17 mouse cellular contexts compared by ENCODE assay signal in genomic region chr17:10936698-10937097, GRCm38 (mm10).
A peak's percentile ranks its signal among the peaks of the same experiment; 100 is the strongest.
DNase-seq lines count a peak whose midpoint lies in the region; TF ChIP-seq lines count a peak whose summit lies in the region.
"Had no signal": no experiment of that assay in that cellular context is flagged by ENCODE, and none has a peak within 500 bp of the region (broad histone marks: within the 10 kb centered on the region; RNA-seq: fewer than 3 reads in every experiment).

No protein-coding gene starts in this region.

- TF ChIP-seq RAD21 in MEL (IDR thresholded peaks at IDR 0.05; ENCODE audit: low read depth, low read length) = no peak

- no peak overlapping the region for H3K27ac ChIP-seq in MEL (ENCODE audit: control insufficient read depth, low read depth, low read length)

- no peaks in the 10 kb centered on the region for H3K27me3 ChIP-seq in MEL (ENCODE audit: control insufficient read depth in 1 of 2, insufficient read depth in 2 of 2, low read length in 2 of 2)
- H3K27me3 ChIP-seq: CH12.LX, Patski had no signal

- no peak overlapping the region for H3K9ac ChIP-seq in MEL (ENCODE audit: control insufficient read depth, low read depth, low read length, poor library complexity, severe bottlenecking)

- no peaks in the 10 kb centered on the region for H3K36me3 ChIP-seq in MEL (ENCODE audit: control insufficient read depth in 1 of 2, insufficient read depth in 2 of 2, low read length in 2 of 2)
- H3K36me3 ChIP-seq: G1E had no signal

- peak; percentile 26 for DNase-seq in MEL (ENCODE audit: low read depth, low spot score)
- no peak for DNase-seq in kidney, adult 9 months
- DNase-seq: adrenal gland, adult 2 months; adrenal gland, adult 8-10 months; adrenal gland, postnatal 10 days; adrenal gland, postnatal 14 days; adrenal gland, postnatal 25 days; adrenal gland, postnatal 36 days; B cell, adult 2 months; cerebellum, adult 11 months; cerebellum, adult 11-12 months; cerebellum, adult 18-20 months; cerebellum, adult 2 months; cerebellum, adult 8-10 months had no signal

- H3K9me3 ChIP-seq in MEL (replicated peaks; ENCODE audit: insufficient read depth, low read length) = no peaks in the 10 kb centered on the region
- H3K9me3 ChIP-seq: G1E had no signal

- H3K4me3 ChIP-seq in MEL (ENCODE audit: control insufficient read depth in 1 of 2, insufficient read depth in 1 of 2, low read depth in 2 of 2, low read length in 2 of 2) = no peak overlapping the region

- no peak for TF ChIP-seq CTCF in MEL (IDR thresholded peaks at IDR 0.05 in 2 of 3, conservative IDR thresholded peaks at IDR 0.05 in 1 of 3; ENCODE audit: control insufficient read depth in 1 of 3, insufficient read depth in 1 of 3, low read depth in 2 of 3, low read length in 3 of 3, poor library complexity in 1 of 3, severe bottlenecking in 1 of 3)

- peak in 1 of 2 experiments; percentile 51; a peak in 1 of 4 replicates for TF ChIP-seq EP300 in MEL (IDR thresholded peaks at IDR 0.05; ENCODE audit: low read depth in 1 of 2, low read length in 2 of 2)

- no peaks in the 10 kb centered on the region for H3K79me2 ChIP-seq in MEL (ENCODE audit: control insufficient read depth, insufficient read depth, low read length, poor library complexity)

- H3K4me1 ChIP-seq in MEL (ENCODE audit: control insufficient read depth in 1 of 2, insufficient read depth in 2 of 2, low read length in 2 of 2) = no peaks in the 10 kb centered on the region

- TF ChIP-seq POLR2A in MEL (IDR thresholded peaks at IDR 0.05; ENCODE audit: control insufficient read depth in 1 of 2, insufficient read depth in 1 of 2, low read depth in 1 of 2, low read length in 2 of 2, poor library complexity in 1 of 2) = no peak

TF ChIP-seq in MEL, 35 proteins besides CTCF, POLR2A, EP300 and RAD21:
- TF ChIP-seq TAL1 (IDR thresholded peaks at IDR 0.05; ENCODE audit: low read length) = no peak
- TF ChIP-seq GATA1 (IDR thresholded peaks at IDR 0.05; ENCODE audit: low read depth, low read length) = peak; percentile 50
